Mouse (Mus musculus) spleen, adult 2 months (tissue): ENCODE measurements around the gene Lcmt1.

Source experiments
- CTCF ChIP-seq: fragments of 200-500 bp; IDR thresholded peaks from 2 replicates; pipeline ENCODE4 v1.5.1; 2011; ENCODE audit warnings: mild to moderate bottlenecking, inconsistent platforms; ENCODE audit not compliant: insufficient read depth, insufficient read length, insufficient replicate concordance; ENCODE audit errors: extremely low read depth
- POLR2A ChIP-seq: fragments of 200-500 bp; IDR thresholded peaks from 2 replicates; pipeline ENCODE4 v1.6.1; 2011; ENCODE audit warnings: low read depth, low read length, inconsistent platforms

- no peak for TF ChIP-seq CTCF
- no peak for TF ChIP-seq POLR2A
Measured at GRCm38 (mm10) chr7:123401121-123401520, 31.5 kb downstream of the Lcmt1 start.
